Mouse (Mus musculus): ENCODE data around the gene Pax3. TPM values are rescaled to one million over a fixed set of nuclear protein-coding genes. Genes with fewer than 3 reads are reported as not detected.

Gene Pax3
- total RNA-seq, 1 experiment from 2014 or later: not detected

Other genes starting within 250 kb of the Pax3 start
- gene Sgpp2, start 113.2 kb upstream of the Pax3 start, total RNA-seq (2017): 0.15 TPM in 1 of 2 replicates, not detected in the other

All from hematopoietic stem cell, adult 5-6 weeks (primary cell).